Mouse (Mus musculus) bone marrow, adult 2 months (tissue): ENCODE data around the gene Cadps.

Experiments used
- CTCF ChIP-seq: fragments of 200-500 bp; IDR thresholded peaks from 2 replicates; pipeline ENCODE4 v1.5.1; 2011; ENCODE audit warnings: low read length, control low read depth; ENCODE audit not compliant: control insufficient read depth, insufficient read depth
- POLR2A ChIP-seq: fragments of 200-500 bp; IDR thresholded peaks from 2 replicates; pipeline ENCODE4 v1.6.1; 2011; ENCODE audit warnings: low read depth, mild to moderate bottlenecking, control low read depth, low read length, borderline replicate concordance; ENCODE audit not compliant: control insufficient read depth

- TF ChIP-seq CTCF (no peak), POLR2A (no peak)
Observed at GRCm38 (mm10) chr14:12838323-12838722, 15.4 kb upstream of the Cadps start.
